Mouse (Mus musculus) MEL (cell line): ENCODE measurements around the gene Kctd2. TPM values are rescaled to one million over a fixed set of nuclear protein-coding genes. Genes with fewer than 3 reads are reported as not detected.

Experiments
- DNase-seq: peaks from one replicate; pipeline ENCODE4 v3.0.0; 2011; ENCODE audit warnings: low read depth, low spot score
- H3K27ac ChIP-seq: 2 replicates; pipeline ENCODE4 v1.5.1; 2012; ENCODE audit warnings: low read depth, mild to moderate bottlenecking, control low read depth, low read length, moderate library complexity; ENCODE audit not compliant: control insufficient read depth
- H3K27me3 ChIP-seq, 2 experiments: fragments of 150-350 bp in 1 of 2; sonication (generic) in 1 of 2; 2 replicates each; pipeline ENCODE4 v1.6.1; 2012; ENCODE audit warnings: low read length in 2 of 2, mild to moderate bottlenecking in 2 of 2, improper control_type of control experiment in 1 of 2, moderate library complexity in 1 of 2; ENCODE audit not compliant: insufficient read depth in 2 of 2, control insufficient read depth in 1 of 2
- H3K36me3 ChIP-seq, 2 experiments: 2 replicates each; pipeline ENCODE4 v1.6.1; 2012 to 2014; ENCODE audit warnings: low read length in 2 of 2, improper control_type of control experiment in 1 of 2, inconsistent platforms in 1 of 2, mild to moderate bottlenecking in 1 of 2; ENCODE audit not compliant: insufficient read depth in 2 of 2, control insufficient read depth in 1 of 2
- H3K4me1 ChIP-seq, 2 experiments: fragments of 150-350 bp in 1 of 2; sonication (generic) in 1 of 2; 2 replicates each; pipeline ENCODE4 v1.6.1; 2012; ENCODE audit warnings: low read length in 2 of 2, improper control_type of control experiment in 1 of 2, mild to moderate bottlenecking in 1 of 2; ENCODE audit not compliant: insufficient read depth in 2 of 2, control insufficient read depth in 1 of 2
- H3K4me3 ChIP-seq, 2 experiments: fragments of 150-350 bp in 1 of 2; sonication (generic) in 1 of 2; 2 replicates each; pipeline ENCODE4 v1.5.1; 2012; ENCODE audit warnings: low read depth in 2 of 2, low read length in 2 of 2, mild to moderate bottlenecking in 2 of 2, moderate library complexity in 2 of 2, control low read depth in 1 of 2, improper control_type of control experiment in 1 of 2; ENCODE audit not compliant: control insufficient read depth in 1 of 2, insufficient read depth in 1 of 2
- H3K79me2 ChIP-seq: 2 replicates; pipeline ENCODE4 v1.6.1; 2012; ENCODE audit warnings: mild to moderate bottlenecking, low read length, moderate library complexity; ENCODE audit not compliant: control insufficient read depth, poor library complexity, insufficient read depth
- H3K9ac ChIP-seq: 2 replicates; pipeline ENCODE4 v1.6.1; 2012; ENCODE audit warnings: low read depth, mild to moderate bottlenecking, control low read depth, low read length, moderate library complexity; ENCODE audit not compliant: control insufficient read depth, poor library complexity, severe bottlenecking
- H3K9me3 ChIP-seq: fragments of 150-350 bp; sonication (generic); replicated peaks from 2 replicates; pipeline ENCODE4 v1.6.1; 2012; ENCODE audit warnings: mild to moderate bottlenecking, low read length, improper control_type of control experiment, moderate library complexity; ENCODE audit not compliant: insufficient read depth
- CHD2 ChIP-seq: IDR thresholded peaks from 2 replicates; pipeline ENCODE4 v1.6.1; 2011; ENCODE audit warnings: low read length, improper control_type of control experiment
- ETS1 ChIP-seq: IDR thresholded peaks from 2 replicates; pipeline ENCODE4 v1.6.1; 2012; ENCODE audit warnings: low read depth, mild to moderate bottlenecking, inconsistent platforms, low read length, improper control_type of control experiment, moderate library complexity
- GABPA ChIP-seq: IDR thresholded peaks from 2 replicates; pipeline ENCODE4 v1.6.1; 2012; ENCODE audit warnings: low read depth, mild to moderate bottlenecking, inconsistent platforms, low read length, improper control_type of control experiment, moderate library complexity
- GATA1 ChIP-seq: IDR thresholded peaks from 2 replicates; pipeline ENCODE4 v1.6.1; 2011; ENCODE audit warnings: low read depth, low read length, improper control_type of control experiment
- MAX ChIP-seq: IDR thresholded peaks from 2 replicates; pipeline ENCODE4 v1.6.1; 2011; ENCODE audit warnings: low read length, improper control_type of control experiment
- MAZ ChIP-seq: IDR thresholded peaks from 2 replicates; pipeline ENCODE4 v1.6.1; 2012; ENCODE audit warnings: low read depth, mild to moderate bottlenecking, inconsistent platforms, low read length, improper control_type of control experiment
- MEF2A ChIP-seq: IDR thresholded peaks from 2 replicates; pipeline ENCODE4 v1.6.1; 2014; ENCODE audit warnings: low read depth, mild to moderate bottlenecking, inconsistent platforms, low read length, improper control_type of control experiment; ENCODE audit not compliant: poor library complexity, insufficient replicate concordance, severe bottlenecking; ENCODE audit errors: extremely low read depth
- MYB ChIP-seq: IDR thresholded peaks from 2 replicates; pipeline ENCODE4 v1.6.1; 2011; ENCODE audit warnings: mild to moderate bottlenecking, low read depth, low read length, improper control_type of control experiment
- MYC ChIP-seq: IDR thresholded peaks from 2 replicates; pipeline ENCODE4 v1.6.1; 2011; ENCODE audit warnings: low read depth, mild to moderate bottlenecking, low read length, improper control_type of control experiment, moderate library complexity
- NELFE ChIP-seq: IDR thresholded peaks from 2 replicates; pipeline ENCODE4 v1.6.1; 2011; ENCODE audit warnings: low read depth, low read length, improper control_type of control experiment
- NRF1 ChIP-seq: IDR thresholded peaks from 2 replicates; pipeline ENCODE4 v1.6.1; 2014; ENCODE audit warnings: low read depth, mild to moderate bottlenecking, inconsistent platforms, low read length, improper control_type of control experiment, moderate library complexity; ENCODE audit not compliant: poor library complexity, insufficient read depth, severe bottlenecking
- POLR2AphosphoS2 ChIP-seq: IDR thresholded peaks from 2 replicates; pipeline ENCODE4 v1.6.1; 2011; ENCODE audit warnings: low read length, improper control_type of control experiment
- POLR2AphosphoS5 ChIP-seq: IDR thresholded peaks from 2 replicates; pipeline ENCODE4 v1.6.1; 2012; ENCODE audit warnings: low read depth, borderline replicate concordance, mild to moderate bottlenecking, inconsistent platforms, low read length, moderate library complexity, mixed read lengths
- RCOR1 ChIP-seq: IDR thresholded peaks from 2 replicates; pipeline ENCODE4 v1.6.1; 2012; ENCODE audit warnings: low read depth, mild to moderate bottlenecking, inconsistent platforms, low read length, improper control_type of control experiment
- TAL1 ChIP-seq: IDR thresholded peaks from 2 replicates; pipeline ENCODE4 v1.6.1; 2012; ENCODE audit warnings: mild to moderate bottlenecking, inconsistent platforms, low read length, moderate library complexity, mixed read lengths
- UBTF ChIP-seq: IDR thresholded peaks from 2 replicates; pipeline ENCODE4 v1.6.1; 2012; ENCODE audit warnings: low read depth, mild to moderate bottlenecking, inconsistent platforms, low read length, improper control_type of control experiment, moderate library complexity, borderline replicate concordance; ENCODE audit not compliant: insufficient read depth
- ZC3H11A ChIP-seq: IDR thresholded peaks from 2 replicates; pipeline ENCODE4 v1.6.1; 2012; ENCODE audit warnings: low read depth, mild to moderate bottlenecking, inconsistent platforms, low read length, improper control_type of control experiment
- ZKSCAN1 ChIP-seq: IDR thresholded peaks from 2 replicates; pipeline ENCODE4 v1.6.1; 2012; ENCODE audit warnings: low read depth, mild to moderate bottlenecking, inconsistent platforms, low read length, improper control_type of control experiment, moderate library complexity
- ZMIZ1 ChIP-seq: IDR thresholded peaks from 2 replicates; pipeline ENCODE4 v1.6.1; 2012; ENCODE audit warnings: low read depth, mild to moderate bottlenecking, inconsistent platforms, low read length, improper control_type of control experiment, moderate library complexity
- ZNF384 ChIP-seq: IDR thresholded peaks from 2 replicates; pipeline ENCODE4 v1.6.1; 2012; ENCODE audit warnings: low read depth, mild to moderate bottlenecking, inconsistent platforms, low read length, improper control_type of control experiment
- polyA plus RNA-seq, 2 experiments: library from polyadenylated mRNA; stranded (reverse) in 1 of 2; unstranded in 1 of 2; fragments of >175 nt in 1 of 2; fragments of >200 nt in 1 of 2; gene quantifications; 2 replicates each; pipeline versions ENCODE4 v1.2.1 to v1.2.4; 2012; ENCODE audit warnings: low replicate concordance in 2 of 2, low read depth in 1 of 2; ENCODE audit not compliant: insufficient read length in 2 of 2, insufficient read depth in 1 of 2, missing spikeins in 1 of 2
- total RNA-seq: library from RNA; depleted of rRNA; stranded (reverse); fragments of 300-350 nt; gene quantifications from 2 replicates; pipeline ENCODE4 v1.2.3, GENCODE M21; 2012

The Kctd2 gene
- total and polyA plus RNA-seq, 3 experiments = 13.2 to 20.6 TPM; not detected in 1

- no peaks in the 10 kb centered on the region for H3K9me3 ChIP-seq
- no peaks in the 10 kb centered on the region for H3K79me2 ChIP-seq
- H3K4me1 ChIP-seq = no peaks in the 10 kb centered on the region
- TF ChIP-seq MAZ = no peak
- TF ChIP-seq ZC3H11A = no peak
- no peak for TF ChIP-seq NRF1
- no peak for TF ChIP-seq ZMIZ1
- TF ChIP-seq MEF2A = no peak
- TF ChIP-seq MYC = no peak
- TF ChIP-seq CHD2 = no peak
- no peak for TF ChIP-seq NELFE
- TF ChIP-seq POLR2AphosphoS5 = no peak
- TF ChIP-seq GATA1 = no peak
- TF ChIP-seq GABPA = no peak
- TF ChIP-seq MAX = no peak
- no peak for TF ChIP-seq POLR2AphosphoS2
- no peak for TF ChIP-seq ETS1
- no peak for TF ChIP-seq MYB
- TF ChIP-seq ZKSCAN1 = no peak
- TF ChIP-seq, all 39 proteins: peak for 0
- Histone ChIP-seq H3K27me3 (peaks cover 0 to 9% of the 10 kb centered on the region in 2 experiments; a peak in 2 of 4 replicates), H3K27ac (no peak overlapping the region), H3K4me3 (no peak overlapping the region), H3K36me3 (no peaks in the 10 kb centered on the region), H3K9ac (no peak overlapping the region)
- DNase-seq = no peak
Measured at GRCm38 (mm10) chr11:115467217-115467618, 47.3 kb downstream of the Kctd2 start.

GRCm38 (mm10) chr11:115472183-115472582 lies 52.3 kb downstream of the Kctd2 start:
- H3K79me2 ChIP-seq = peaks cover 5% of the 10 kb centered on the region
- no peak overlapping the region for H3K4me3 ChIP-seq
- TF ChIP-seq ETS1 (no peak), ZMIZ1 (no peak), ZNF384 (no peak), UBTF (no peak), MEF2A (no peak), TAL1 (no peak), MYB (no peak), ZKSCAN1 (no peak), RCOR1 (no peak)
- H3K27me3 ChIP-seq = no peaks in the 10 kb centered on the region
- H3K36me3 ChIP-seq = peaks cover 0 to 20% of the 10 kb centered on the region in 2 experiments; a peak in 2 of 4 replicates
- no peak overlapping the region for H3K27ac ChIP-seq
- no peaks in the 10 kb centered on the region for H3K9me3 ChIP-seq
- DNase-seq = no peak
- no peak overlapping the region for H3K9ac ChIP-seq
- H3K4me1 ChIP-seq = peaks cover 7 to 31% of the 10 kb centered on the region in 2 experiments
